ENCODE assay signal across 8 mouse cellular contexts in genomic region chr14:59598260-59598627, GRCm38 (mm10). TPM values are rescaled to one million over a fixed set of nuclear protein-coding genes. Genes with fewer than 3 reads are reported as not detected.
DNase-seq lines count a peak whose midpoint lies in the region; ATAC-seq and TF ChIP-seq lines count a peak whose summit lies in the region.

No protein-coding gene starts in this region.

- 0 out of 2 replicates have a peak, but pooled peaks cover 2% of the 10 kb centered on the region for H3K36me3 ChIP-seq in lung, embryonic 15.5 days
- H3K36me3 ChIP-seq in limb, embryonic 11.5 days (ENCODE audit: control insufficient read depth, insufficient read depth, low read length), result no peaks in the 10 kb centered on the region
- H3K36me3 ChIP-seq in neural tube, embryonic 15.5 days, result no peaks in the 10 kb centered on the region

- no peak for TF ChIP-seq POLR2A in embryonic fibroblast, embryonic 13.5 days (IDR thresholded peaks at IDR 0.05; ENCODE audit: low read depth, low read length)

- H3K9me3 ChIP-seq in lung, embryonic 15.5 days, result no peaks in the 10 kb centered on the region
- H3K9me3 ChIP-seq in limb, embryonic 11.5 days (ENCODE audit: control insufficient read depth, low read length), result no peaks in the 10 kb centered on the region
- no peaks in the 10 kb centered on the region for H3K9me3 ChIP-seq in neural tube, embryonic 15.5 days (replicated peaks)

- peak overlapping the region; percentile 92 for H3K9ac ChIP-seq in lung, embryonic 15.5 days
- H3K9ac ChIP-seq in limb, embryonic 11.5 days (ENCODE audit: low read length), result peak overlapping the region; percentile 73
- H3K9ac ChIP-seq in neural tube, embryonic 15.5 days (replicated peaks), result peak overlapping the region; percentile 76

- peak overlapping the region; percentile 53 for H3K27ac ChIP-seq in lung, embryonic 15.5 days
- no peak overlapping the region for H3K27ac ChIP-seq in embryonic fibroblast, embryonic 13.5 days (ENCODE audit: insufficient read depth, low read length)
- no peak overlapping the region for H3K27ac ChIP-seq in limb, embryonic 11.5 days (replicated peaks; ENCODE audit: low read depth, low read length)
- peak overlapping the region; percentile 86 for H3K27ac ChIP-seq in neural tube, embryonic 15.5 days (replicated peaks)

- intact Hi-C loops in left cerebral cortex, postnatal 10 days (cut with DNase I), result no loop called here

- WGBS in lung, embryonic 15.5 days, result 0% methylated on average over 8 of the region's 8 CpGs
- WGBS in limb, embryonic 11.5 days, result 3% methylated on average over 8 of the region's 8 CpGs
- 9% methylated on average over 8 of the region's 8 CpGs for WGBS in neural tube, embryonic 15.5 days

- peaks cover 8% of the 10 kb centered on the region for H3K4me1 ChIP-seq in lung, embryonic 15.5 days
- no peaks in the 10 kb centered on the region; the same call in 1 of the 2 replicates for H3K4me1 ChIP-seq in embryonic fibroblast, embryonic 13.5 days (ENCODE audit: control insufficient read depth, insufficient read depth, low read length)
- H3K4me1 ChIP-seq in limb, embryonic 11.5 days (ENCODE audit: control insufficient read depth, insufficient read depth, low read length), result peaks cover 4% of the 10 kb centered on the region; the same call in 1 of the 2 replicates
- peaks cover 23% of the 10 kb centered on the region for H3K4me1 ChIP-seq in neural tube, embryonic 15.5 days

- H3K4me2 ChIP-seq in lung, embryonic 15.5 days, result peak overlapping the region; percentile 73
- peak overlapping the region; percentile 62 for H3K4me2 ChIP-seq in limb, embryonic 11.5 days (ENCODE audit: low read depth, severe bottlenecking)
- peak overlapping the region; percentile 85 for H3K4me2 ChIP-seq in neural tube, embryonic 15.5 days

- H3K4me3 ChIP-seq in lung, embryonic 15.5 days, result peak overlapping the region; percentile 97
- H3K4me3 ChIP-seq in embryonic fibroblast, embryonic 13.5 days (ENCODE audit: insufficient read depth, low read length), result peak overlapping the region; percentile 76
- peak overlapping the region; percentile 91 for H3K4me3 ChIP-seq in limb, embryonic 11.5 days (ENCODE audit: low read depth, low read length)
- peak overlapping the region; percentile 91 for H3K4me3 ChIP-seq in neural tube, embryonic 15.5 days (replicated peaks)

- no peak for ATAC-seq in lung, embryonic 15.5 days (ENCODE audit: borderline replicate concordance, extremely low read depth, low FRiP score, low TSS enrichment)
- no peak for ATAC-seq in limb, embryonic 11.5 days (ENCODE audit: insufficient number of reproducible peaks, low FRiP score, low TSS enrichment, low read depth)
- ATAC-seq in neural tube, embryonic 15.5 days (ENCODE audit: low FRiP score), result peak; percentile 70
- ATAC-seq in cerebellum, adult (ENCODE audit: insufficient number of reproducible peaks, low FRiP score, low TSS enrichment), result no peak

- no peak for TF ChIP-seq CTCF in embryonic fibroblast, embryonic 13.5 days (IDR thresholded peaks at IDR 0.05; ENCODE audit: borderline replicate concordance, insufficient read depth, low read length)

- no peak for DNase-seq in lung, postnatal 10 days
- no peak for DNase-seq in limb, embryonic 11.5 days (ENCODE audit: low spot score)
- no peak for DNase-seq in embryo, embryonic 11 days
- no peak for DNase-seq in left cerebral cortex, postnatal 10 days (ENCODE audit: extremely low spot score in 1 of 2, low spot score in 2 of 2)

- H3K27me3 ChIP-seq in lung, embryonic 15.5 days, result no peaks in the 10 kb centered on the region
- H3K27me3 ChIP-seq in limb, embryonic 11.5 days (ENCODE audit: control insufficient read depth, insufficient read depth, low read length), result no peaks in the 10 kb centered on the region
- 0 out of 2 replicates have a peak, but pooled peaks cover 3% of the 10 kb centered on the region for H3K27me3 ChIP-seq in neural tube, embryonic 15.5 days (replicated peaks)

RNA-seq across cellular contexts. Expression of gene Cdadc1, which starts 0.5 kb away (rescaled TPM):
- 30.6 and 36.2 TPM in 2 replicates for polyA plus RNA-seq in lung, embryonic 15.5 days (2015; fragmentation: Nextera tagmentation; extraction: Ambion mirVana)
- polyA plus RNA-seq in embryonic fibroblast, embryonic 13.5 days (2011; ENCODE audit: insufficient read length, low read depth, missing spikeins), result 15.8 and 18.6 TPM in 2 replicates
- polyA plus RNA-seq in limb, embryonic 11.5 days (2014; fragmentation: Nextera tagmentation; extraction: Ambion mirVana), result 24.6 and 32.5 TPM in 2 replicates
- polyA plus RNA-seq in neural tube, embryonic 15.5 days (2015; fragmentation: Nextera tagmentation; extraction: Ambion mirVana), result 31.1 and 37.6 TPM in 2 replicates
- total RNA-seq in left cerebral cortex, postnatal 10 days (2021), result 10 to 100 TPM; 39.3 to 49.8 TPM

RNA-seq across cellular contexts. Expression of gene Shisa2, which starts 26.9 kb away (rescaled TPM):
- 13.9 and 14.0 TPM in 2 replicates for polyA plus RNA-seq in lung, embryonic 15.5 days (2015; fragmentation: Nextera tagmentation; extraction: Ambion mirVana)
- 0.42 and 2.1 TPM in 2 replicates for polyA plus RNA-seq in embryonic fibroblast, embryonic 13.5 days (2011; ENCODE audit: insufficient read length, low read depth, missing spikeins)
- 36.8 and 38.7 TPM in 2 replicates for polyA plus RNA-seq in limb, embryonic 11.5 days (2014; fragmentation: Nextera tagmentation; extraction: Ambion mirVana)
- 6.0 and 12.5 TPM in 2 replicates for polyA plus RNA-seq in neural tube, embryonic 15.5 days (2015; fragmentation: Nextera tagmentation; extraction: Ambion mirVana)
- 1 to 10 TPM; 2.6 to 2.9 TPM for total RNA-seq in left cerebral cortex, postnatal 10 days (2021)

Comparison
In these comparisons a context has a peak if more than half of its experiments do, and no peak if none do; other contexts are left out.
1. H3K27ac ChIP-seq: peak in lung, embryonic 15.5 days (single experiment) and neural tube, embryonic 15.5 days (single experiment); none in embryonic fibroblast, embryonic 13.5 days (single experiment) and limb, embryonic 11.5 days (single experiment).
2. Peak in every context shown above with its lines, with median percentiles within 50 percentile points of each other: H3K4me2 ChIP-seq, H3K4me3 ChIP-seq and H3K9ac ChIP-seq.